Mouse (Mus musculus): ENCODE measurements around the gene Tnf. TPM values are rescaled to one million over a fixed set of nuclear protein-coding genes. Genes with fewer than 3 reads are reported as not detected.

Gene Tnf
- polyA plus RNA-seq, 1 experiment: not detected

DNA sequence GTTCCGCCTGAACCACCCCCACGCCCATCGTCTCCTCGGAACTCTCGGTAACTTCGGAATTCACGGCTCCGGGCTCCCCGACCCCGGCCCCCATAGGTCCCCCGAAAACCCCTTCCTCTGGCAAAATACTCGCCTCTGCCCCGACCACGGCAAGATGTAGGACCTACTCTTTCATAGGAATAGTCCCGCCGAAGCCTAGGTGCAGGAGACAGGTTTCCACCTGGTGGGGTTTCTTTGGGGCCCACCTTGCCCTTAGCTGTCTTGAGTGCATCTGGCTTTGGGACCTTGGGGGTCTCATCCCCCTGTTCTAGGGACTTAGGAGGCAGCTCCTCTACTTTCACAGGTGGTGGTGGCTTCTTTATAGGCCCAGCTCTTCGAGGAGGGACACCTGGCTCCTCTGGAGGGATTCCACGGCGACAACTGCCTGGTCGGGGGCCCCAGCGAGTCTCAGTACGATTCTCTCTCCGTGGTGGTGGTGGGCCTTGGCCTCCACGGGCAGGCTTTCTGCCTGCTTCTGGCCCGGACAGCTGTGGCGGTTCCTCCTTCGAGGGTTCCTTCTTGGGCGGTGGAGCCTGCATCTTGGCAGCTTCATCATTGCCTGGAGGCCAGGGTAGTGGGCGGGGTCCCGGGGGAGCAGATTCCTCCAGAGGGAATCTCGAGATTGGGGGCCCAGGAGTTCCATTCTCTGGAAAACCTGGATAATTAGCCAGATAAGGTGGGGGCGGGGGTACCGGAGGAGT lies 45.2 kb downstream of the Tnf start:
- H3K4me1 ChIP-seq (ENCODE audit: control insufficient read depth, insufficient read depth, low read length): peaks cover 2% of the 10 kb centered on the region
- no peak overlapping the region for H3K27ac ChIP-seq (ENCODE audit: insufficient read depth, low read depth, low read length)
- no peak overlapping the region for H3K4me3 ChIP-seq (ENCODE audit: insufficient read depth, low read depth, low read length)
- WGBS: 82% methylated on average over 33 of the region's 33 CpGs
- TF ChIP-seq POLR2A (IDR thresholded peaks at IDR 0.05; ENCODE audit: insufficient read depth, low read depth, low read length) (no peak), CTCF (IDR thresholded peaks at IDR 0.05; ENCODE audit: insufficient read depth, low read depth, low read length) (no peak)

DNA sequence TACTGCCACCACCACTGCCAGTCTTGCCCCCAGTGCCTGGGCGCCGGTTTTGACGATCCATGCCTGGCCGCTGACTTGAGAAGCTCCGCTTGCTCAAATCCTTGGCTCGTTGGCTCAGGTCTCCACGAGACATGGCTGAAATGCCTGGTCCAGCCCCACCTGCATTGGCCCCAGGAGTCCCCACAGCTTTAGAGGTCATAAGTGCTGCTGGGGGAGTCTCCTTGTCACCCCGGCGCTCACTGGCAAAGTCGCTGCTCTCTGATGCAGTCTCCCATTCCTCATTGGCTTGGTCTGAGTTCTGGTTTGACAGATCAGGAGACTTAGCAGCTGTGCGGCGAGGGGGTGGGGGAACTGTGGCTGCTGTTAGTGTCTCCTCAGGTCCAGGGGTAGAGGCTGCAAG lies 46.4 kb downstream of the Tnf start:
- Histone ChIP-seq H3K27ac (ENCODE audit: insufficient read depth, low read depth, low read length) (no peak overlapping the region), H3K4me1 (ENCODE audit: control insufficient read depth, insufficient read depth, low read length) (no peaks in the 10 kb centered on the region), H3K4me3 (ENCODE audit: insufficient read depth, low read depth, low read length) (no peak overlapping the region)
- WGBS: 80% methylated on average over 12 of the region's 12 CpGs
- TF ChIP-seq POLR2A (IDR thresholded peaks at IDR 0.05; ENCODE audit: insufficient read depth, low read depth, low read length) (no peak), CTCF (IDR thresholded peaks at IDR 0.05; ENCODE audit: insufficient read depth, low read depth, low read length) (no peak)

DNA sequence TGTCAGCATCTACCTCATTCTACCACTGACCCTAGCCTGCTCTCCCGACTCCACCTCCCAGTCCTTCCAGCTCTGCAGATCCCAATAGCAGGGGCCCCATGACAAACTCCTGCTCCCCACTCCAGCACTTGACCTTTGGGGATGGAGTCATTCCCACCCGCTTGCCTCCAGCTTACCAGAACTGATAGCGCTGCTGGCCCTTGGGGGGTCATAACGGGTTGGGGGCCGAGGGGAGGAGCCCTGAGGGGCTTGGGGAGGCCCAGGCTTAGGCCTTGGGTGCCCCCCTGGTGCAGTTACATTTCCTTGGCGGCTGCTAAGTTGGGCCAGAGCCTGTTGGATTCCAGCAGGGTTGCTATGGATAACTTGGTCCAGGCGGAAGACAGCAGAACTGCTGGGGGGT lies 47.2 kb downstream of the Tnf start:
- no peaks in the 10 kb centered on the region for H3K4me1 ChIP-seq (ENCODE audit: control insufficient read depth, insufficient read depth, low read length)
- 68% methylated on average over 7 of the region's 7 CpGs for WGBS
- TF ChIP-seq CTCF (IDR thresholded peaks at IDR 0.05; ENCODE audit: insufficient read depth, low read depth, low read length) (no peak), POLR2A (IDR thresholded peaks at IDR 0.05; ENCODE audit: insufficient read depth, low read depth, low read length) (no peak)
- H3K27ac ChIP-seq (ENCODE audit: insufficient read depth, low read depth, low read length): no peak overlapping the region
- H3K4me3 ChIP-seq (ENCODE audit: insufficient read depth, low read depth, low read length): no peak overlapping the region

DNA sequence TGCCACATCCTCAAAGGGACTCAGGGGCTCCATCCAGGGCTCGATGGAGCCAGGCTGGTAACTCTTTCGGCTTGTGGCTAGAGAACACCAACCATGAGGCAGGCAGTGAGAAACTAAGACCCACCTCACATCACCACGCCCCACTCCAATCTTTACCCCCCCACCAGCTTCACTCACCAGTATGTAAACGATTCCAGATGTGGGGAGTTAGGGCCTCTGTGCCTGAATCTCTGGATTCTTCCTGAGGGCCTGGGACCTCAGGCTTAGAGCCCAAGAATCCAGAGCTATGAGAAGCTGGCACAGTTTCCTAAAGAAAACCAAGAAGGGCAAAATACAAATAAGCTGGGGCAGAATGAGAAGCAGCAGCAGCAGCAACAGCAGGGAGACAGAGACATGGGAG lies 47.9 kb downstream of the Tnf start:
- 88% methylated on average over 4 of the region's 4 CpGs for WGBS
- Histone ChIP-seq H3K4me1 (ENCODE audit: control insufficient read depth, insufficient read depth, low read length) (no peaks in the 10 kb centered on the region), H3K27ac (ENCODE audit: insufficient read depth, low read depth, low read length) (no peak overlapping the region), H3K4me3 (ENCODE audit: insufficient read depth, low read depth, low read length) (no peak overlapping the region)
- TF ChIP-seq CTCF (IDR thresholded peaks at IDR 0.05; ENCODE audit: insufficient read depth, low read depth, low read length) (no peak), POLR2A (IDR thresholded peaks at IDR 0.05; ENCODE audit: insufficient read depth, low read depth, low read length) (no peak)

- Histone ChIP-seq H3K4me1 (ENCODE audit: control insufficient read depth, insufficient read depth, low read length) (no peaks in the 10 kb centered on the region), H3K4me3 (ENCODE audit: insufficient read depth, low read depth, low read length) (no peak overlapping the region), H3K27ac (ENCODE audit: insufficient read depth, low read depth, low read length) (no peak overlapping the region)
- WGBS: 81% methylated on average over 9 of the region's 9 CpGs
- TF ChIP-seq CTCF (IDR thresholded peaks at IDR 0.05; ENCODE audit: insufficient read depth, low read depth, low read length) (no peak), POLR2A (IDR thresholded peaks at IDR 0.05; ENCODE audit: insufficient read depth, low read depth, low read length) (no peak)
Observed at GRCm38 (mm10) chr17:35153077-35153476, 48.7 kb downstream of the Tnf start.

DNA sequence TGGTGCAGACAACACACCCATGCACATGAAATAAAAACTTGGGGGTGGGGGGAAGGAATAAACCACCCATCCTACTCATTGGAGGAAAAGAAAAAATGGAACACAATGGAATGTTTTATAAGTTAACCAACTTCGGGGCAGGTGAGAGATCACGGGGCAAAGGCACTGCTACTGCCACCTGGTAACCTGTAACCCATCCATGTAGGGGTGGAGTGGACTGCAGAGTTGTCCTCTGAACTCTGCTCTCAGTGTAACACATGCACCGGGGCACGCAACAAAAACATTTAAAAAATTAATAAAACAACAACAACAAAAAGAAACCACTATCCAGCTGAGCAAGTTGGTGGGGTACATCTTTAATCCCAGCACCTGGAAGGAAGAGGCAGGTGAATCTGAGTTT lies 49.7 kb downstream of the Tnf start:
- TF ChIP-seq CTCF (IDR thresholded peaks at IDR 0.05; ENCODE audit: insufficient read depth, low read depth, low read length) (no peak), POLR2A (IDR thresholded peaks at IDR 0.05; ENCODE audit: insufficient read depth, low read depth, low read length) (no peak)
- Histone ChIP-seq H3K4me1 (ENCODE audit: control insufficient read depth, insufficient read depth, low read length) (no peaks in the 10 kb centered on the region), H3K27ac (ENCODE audit: insufficient read depth, low read depth, low read length) (no peak overlapping the region), H3K4me3 (ENCODE audit: insufficient read depth, low read depth, low read length) (no peak overlapping the region)
- WGBS: 89% methylated on average over 4 of the region's 4 CpGs

Other genes starting within 250 kb of the Tnf start
- gene Hspa1b, start 242.8 kb downstream of the Tnf start, polyA plus RNA-seq (2012; ENCODE audit: insufficient read depth, insufficient read length, low replicate concordance, missing spikeins): not detected in 2 replicates
- not detected in 2 replicates for gene Gm20481, start 232.1 kb downstream of the Tnf start, polyA plus RNA-seq (2012; ENCODE audit: insufficient read depth, insufficient read length, low replicate concordance, missing spikeins)
- gene Hspa1a, start 229.9 kb downstream of the Tnf start, polyA plus RNA-seq (2012; ENCODE audit: insufficient read depth, insufficient read length, low replicate concordance, missing spikeins): not detected in 2 replicates
- gene Hspa1l, start 229.3 kb downstream of the Tnf start, polyA plus RNA-seq (2012; ENCODE audit: insufficient read depth, insufficient read length, low replicate concordance, missing spikeins): not detected in 2 replicates
- gene Lsm2, start 220.1 kb downstream of the Tnf start, polyA plus RNA-seq (2012; ENCODE audit: insufficient read depth, insufficient read length, low replicate concordance, missing spikeins): not detected in 2 replicates
- gene Vars, start 201.0 kb downstream of the Tnf start, polyA plus RNA-seq (2012; ENCODE audit: insufficient read depth, insufficient read length, low replicate concordance, missing spikeins): not detected in 2 replicates
- not detected in 2 replicates for gene Vwa7, start 185.4 kb downstream of the Tnf start, polyA plus RNA-seq (2012; ENCODE audit: insufficient read depth, insufficient read length, low replicate concordance, missing spikeins)
- not detected in 2 replicates for gene Sapcd1, start 174.0 kb downstream of the Tnf start, polyA plus RNA-seq (2012; ENCODE audit: insufficient read depth, insufficient read length, low replicate concordance, missing spikeins)
- not detected in 2 replicates for gene Msh5, start 155.3 kb downstream of the Tnf start, polyA plus RNA-seq (2012; ENCODE audit: insufficient read depth, insufficient read length, low replicate concordance, missing spikeins)
- not detected in 2 replicates for gene Clic1, start 152.0 kb downstream of the Tnf start, polyA plus RNA-seq (2012; ENCODE audit: insufficient read depth, insufficient read length, low replicate concordance, missing spikeins)
- not detected in 2 replicates for gene Ddah2, start 143.0 kb downstream of the Tnf start, polyA plus RNA-seq (2012; ENCODE audit: insufficient read depth, insufficient read length, low replicate concordance, missing spikeins)
- gene Ly6g6c, start 136.6 kb downstream of the Tnf start, polyA plus RNA-seq (2012; ENCODE audit: insufficient read depth, insufficient read length, low replicate concordance, missing spikeins): not detected in 2 replicates
- not detected in 2 replicates for gene Mpig6b, start 135.8 kb downstream of the Tnf start, polyA plus RNA-seq (2012; ENCODE audit: insufficient read depth, insufficient read length, low replicate concordance, missing spikeins)
- gene Ly6g6e, start 125.1 kb downstream of the Tnf start, polyA plus RNA-seq (2012; ENCODE audit: insufficient read depth, insufficient read length, low replicate concordance, missing spikeins): not detected in 2 replicates
- not detected in 2 replicates for gene Ly6g6d, start 123.9 kb downstream of the Tnf start, polyA plus RNA-seq (2012; ENCODE audit: insufficient read depth, insufficient read length, low replicate concordance, missing spikeins)
- gene Ly6g6f, start 116.4 kb downstream of the Tnf start, polyA plus RNA-seq (2012; ENCODE audit: insufficient read depth, insufficient read length, low replicate concordance, missing spikeins): not detected in 2 replicates
- gene Abhd16a, start 112.7 kb downstream of the Tnf start, polyA plus RNA-seq (2012; ENCODE audit: insufficient read depth, insufficient read length, low replicate concordance, missing spikeins): not detected in 2 replicates
- gene Ly6g5c, start 93.7 kb downstream of the Tnf start, polyA plus RNA-seq (2012; ENCODE audit: insufficient read depth, insufficient read length, low replicate concordance, missing spikeins): not detected in 2 replicates
- gene Ly6g5b, start 86.6 kb downstream of the Tnf start, polyA plus RNA-seq (2012; ENCODE audit: insufficient read depth, insufficient read length, low replicate concordance, missing spikeins): not detected in 2 replicates
- gene Gpank1, start 80.6 kb downstream of the Tnf start, polyA plus RNA-seq (2012; ENCODE audit: insufficient read depth, insufficient read length, low replicate concordance, missing spikeins): not detected in 2 replicates
- not detected in 2 replicates for gene Csnk2b, start 80.0 kb downstream of the Tnf start, polyA plus RNA-seq (2012; ENCODE audit: insufficient read depth, insufficient read length, low replicate concordance, missing spikeins)
- not detected in 2 replicates for gene D17H6S53E, start 75.6 kb downstream of the Tnf start, polyA plus RNA-seq (2012; ENCODE audit: insufficient read depth, insufficient read length, low replicate concordance, missing spikeins)
- not detected in 2 replicates for gene Apom, start 70.0 kb downstream of the Tnf start, polyA plus RNA-seq (2012; ENCODE audit: insufficient read depth, insufficient read length, low replicate concordance, missing spikeins)
- 684 TPM in 1 of 2 replicates, not detected in the other for gene Bag6, start 66.8 kb downstream of the Tnf start, polyA plus RNA-seq (2012; ENCODE audit: insufficient read depth, insufficient read length, low replicate concordance, missing spikeins)
- gene Prrc2a, start 37.1 kb downstream of the Tnf start, polyA plus RNA-seq (2012; ENCODE audit: insufficient read depth, insufficient read length, low replicate concordance, missing spikeins): 146 and 391 TPM in 2 replicates
- gene Aif1, start 25.9 kb downstream of the Tnf start, polyA plus RNA-seq (2012; ENCODE audit: insufficient read depth, insufficient read length, low replicate concordance, missing spikeins): not detected in 2 replicates
- gene Lst1, start 13.6 kb downstream of the Tnf start, polyA plus RNA-seq (2012; ENCODE audit: insufficient read depth, insufficient read length, low replicate concordance, missing spikeins): not detected in 2 replicates
- not detected in 2 replicates for gene Ltb, start 7.6 kb downstream of the Tnf start, polyA plus RNA-seq (2012; ENCODE audit: insufficient read depth, insufficient read length, low replicate concordance, missing spikeins)
- gene Lta, start 3.3 kb upstream of the Tnf start, polyA plus RNA-seq (2012; ENCODE audit: insufficient read depth, insufficient read length, low replicate concordance, missing spikeins): not detected in 2 replicates
- gene Gm16181, start 18.8 kb upstream of the Tnf start, polyA plus RNA-seq (2012; ENCODE audit: insufficient read depth, insufficient read length, low replicate concordance, missing spikeins): not detected in 2 replicates
- gene Atp6v1g2, start 31.7 kb upstream of the Tnf start, polyA plus RNA-seq (2012; ENCODE audit: insufficient read depth, insufficient read length, low replicate concordance, missing spikeins): not detected in 2 replicates
- not detected in 2 replicates for gene Nfkbil1, start 33.8 kb upstream of the Tnf start, polyA plus RNA-seq (2012; ENCODE audit: insufficient read depth, insufficient read length, low replicate concordance, missing spikeins)
- gene Ddx39b, start 39.7 kb upstream of the Tnf start, polyA plus RNA-seq (2012; ENCODE audit: insufficient read depth, insufficient read length, low replicate concordance, missing spikeins): 290 and 359 TPM in 2 replicates
- 345 and 592 TPM in 2 replicates for gene H2-D1, start 60.7 kb upstream of the Tnf start, polyA plus RNA-seq (2012; ENCODE audit: insufficient read depth, insufficient read length, low replicate concordance, missing spikeins)
- gene H2-Q1, start 118.4 kb upstream of the Tnf start, polyA plus RNA-seq (2012; ENCODE audit: insufficient read depth, insufficient read length, low replicate concordance, missing spikeins): not detected in 2 replicates
- not detected in 2 replicates for gene H2-Q2, start 140.2 kb upstream of the Tnf start, polyA plus RNA-seq (2012; ENCODE audit: insufficient read depth, insufficient read length, low replicate concordance, missing spikeins)
- gene H2-Q4, start 177.6 kb upstream of the Tnf start, polyA plus RNA-seq (2012; ENCODE audit: insufficient read depth, insufficient read length, low replicate concordance, missing spikeins): not detected in 2 replicates
- not detected in 2 replicates for gene H2-Q6, start 222.8 kb upstream of the Tnf start, polyA plus RNA-seq (2012; ENCODE audit: insufficient read depth, insufficient read length, low replicate concordance, missing spikeins)
- not detected in 2 replicates for gene H2-Q7, start 237.1 kb upstream of the Tnf start, polyA plus RNA-seq (2012; ENCODE audit: insufficient read depth, insufficient read length, low replicate concordance, missing spikeins)

Measured in olfactory bulb, adult 2 months (tissue).